Mouse (Mus musculus) thymus, adult 2 months (tissue): ENCODE data around the gene Stard7.

Source experiments
- CTCF ChIP-seq: fragments of 200-500 bp; IDR thresholded peaks from 2 replicates; pipeline ENCODE4 v1.5.1; 2012; ENCODE audit warnings: mild to moderate bottlenecking, control low read depth, low read length, moderate library complexity, borderline replicate concordance; ENCODE audit not compliant: control insufficient read depth, poor library complexity, insufficient read depth; ENCODE audit errors: extremely low read depth
- POLR2A ChIP-seq: fragments of 200-500 bp; IDR thresholded peaks from 2 replicates; pipeline ENCODE4 v1.6.1; 2012; ENCODE audit warnings: mild to moderate bottlenecking, low read length, control low read depth, moderate library complexity; ENCODE audit not compliant: control insufficient read depth, poor library complexity, insufficient read depth; ENCODE audit errors: extremely low read depth

GRCm38 (mm10) chr2:127237897-127238610 is 32.0 kb upstream of the Stard7 start:
- TF ChIP-seq CTCF (no peak), POLR2A (no peak)
